Mouse (Mus musculus): Measurements from ENCODE around the gene Rab28.

Rab28 gene

DNA sequence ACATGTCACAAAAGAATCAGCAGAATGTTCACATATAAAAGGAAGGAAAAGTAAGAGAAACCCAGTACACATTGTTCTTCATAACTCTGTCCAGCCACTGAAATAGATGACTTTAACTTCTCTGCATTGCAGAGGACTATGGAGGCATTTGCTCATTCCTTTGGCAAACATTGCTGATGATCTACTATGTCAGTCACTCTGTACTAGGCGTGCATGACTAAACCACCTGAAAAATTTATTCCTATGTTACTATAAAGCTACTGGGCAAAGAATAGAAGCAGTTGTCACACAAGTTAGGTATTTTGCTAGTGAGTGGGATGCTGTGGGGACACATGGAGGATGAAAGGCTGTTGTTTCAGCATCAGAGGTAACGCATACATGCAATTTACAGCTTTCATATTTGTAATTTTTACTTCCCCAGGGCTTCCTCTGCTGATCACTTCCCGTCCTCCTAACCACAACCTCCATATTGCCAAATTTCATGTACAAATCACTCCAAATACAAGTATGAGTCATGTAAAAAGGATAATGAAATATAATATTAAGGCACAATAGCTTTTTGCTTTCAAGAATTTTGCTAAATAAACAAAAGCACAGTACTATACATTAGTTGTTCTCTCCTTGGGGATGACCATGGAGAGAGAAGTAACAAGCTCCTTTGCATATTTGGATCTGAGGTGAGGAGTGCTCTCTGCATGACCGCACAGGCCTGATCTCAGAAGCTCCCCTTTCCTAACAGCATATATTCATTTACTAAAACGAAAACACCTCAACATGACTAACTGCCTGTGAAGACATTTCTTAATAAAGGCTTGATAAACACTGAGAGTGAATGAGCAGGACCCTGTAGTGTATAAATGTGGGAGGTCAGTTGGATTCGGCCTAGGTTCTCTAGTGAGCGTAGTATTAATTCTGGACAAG lies 80.5 kb downstream of the Rab28 start:
- DNase-seq (ENCODE audit: low read depth in 1 of 2, low spot score in 2 of 2), result no peak

DNA sequence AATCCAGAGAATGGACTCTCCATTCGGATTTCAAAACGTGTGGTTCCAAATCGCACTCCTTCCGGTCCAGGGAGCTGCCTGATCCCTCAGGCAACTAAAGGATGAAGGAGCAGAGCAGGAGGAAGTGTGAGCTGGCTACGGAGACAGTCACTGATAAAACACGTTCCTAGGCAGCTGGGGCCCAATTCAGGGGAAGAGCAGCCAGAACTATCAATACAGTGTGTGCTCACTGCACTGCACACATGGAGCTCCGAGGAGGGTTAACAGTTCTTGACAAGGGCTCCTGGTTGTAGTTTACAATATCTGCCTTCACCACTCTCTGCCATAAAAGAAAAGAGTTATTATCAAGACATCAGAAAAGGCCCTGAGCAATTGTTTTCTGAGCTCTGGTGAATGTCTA lies 82.4 kb downstream of the Rab28 start:
- DNase-seq (ENCODE audit: low read depth in 1 of 2, low spot score in 2 of 2), result no peak

DNA sequence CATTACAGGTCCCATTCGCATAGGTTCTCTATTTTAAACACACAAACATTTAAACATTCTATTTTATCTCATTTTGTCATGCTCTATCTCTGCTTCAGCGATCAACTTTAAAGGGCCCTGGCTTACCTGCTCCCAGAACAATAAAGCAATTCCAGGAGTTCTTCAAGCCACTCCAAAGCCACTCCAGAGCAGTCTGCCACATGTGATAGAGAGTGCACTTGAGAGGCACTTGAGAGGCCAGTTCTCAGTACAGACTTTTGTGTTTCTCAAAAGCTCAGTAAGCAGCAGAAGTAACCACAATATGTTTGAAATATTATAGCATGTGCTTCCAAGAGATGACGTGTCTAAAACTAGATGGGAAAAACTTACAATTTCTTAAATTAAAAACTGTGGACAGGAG lies 86.2 kb downstream of the Rab28 start:
- DNase-seq (ENCODE audit: low read depth in 1 of 2, low spot score in 2 of 2), result no peak

DNA sequence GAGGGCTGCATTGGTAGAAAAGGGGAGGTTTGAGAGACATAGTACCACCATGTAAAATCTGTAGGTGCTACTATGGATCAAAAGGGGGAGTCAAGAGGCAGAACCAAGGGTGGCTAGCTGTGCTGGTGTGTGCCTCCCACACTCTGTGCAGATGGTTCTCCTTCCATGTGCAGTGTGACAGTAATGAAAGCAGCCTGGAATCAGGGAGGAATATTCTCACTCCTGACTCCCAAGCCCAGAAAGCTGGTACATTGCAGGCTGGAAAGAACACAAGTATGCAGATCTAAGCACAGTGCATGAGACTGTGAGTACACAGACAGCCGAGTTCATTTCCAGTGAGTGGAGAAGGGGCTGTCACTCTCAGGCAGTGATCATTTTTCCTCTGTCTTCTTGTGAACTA lies 89.0 kb downstream of the Rab28 start:
- DNase-seq (ENCODE audit: low read depth in 1 of 2, low spot score in 2 of 2), result no peak

DNA sequence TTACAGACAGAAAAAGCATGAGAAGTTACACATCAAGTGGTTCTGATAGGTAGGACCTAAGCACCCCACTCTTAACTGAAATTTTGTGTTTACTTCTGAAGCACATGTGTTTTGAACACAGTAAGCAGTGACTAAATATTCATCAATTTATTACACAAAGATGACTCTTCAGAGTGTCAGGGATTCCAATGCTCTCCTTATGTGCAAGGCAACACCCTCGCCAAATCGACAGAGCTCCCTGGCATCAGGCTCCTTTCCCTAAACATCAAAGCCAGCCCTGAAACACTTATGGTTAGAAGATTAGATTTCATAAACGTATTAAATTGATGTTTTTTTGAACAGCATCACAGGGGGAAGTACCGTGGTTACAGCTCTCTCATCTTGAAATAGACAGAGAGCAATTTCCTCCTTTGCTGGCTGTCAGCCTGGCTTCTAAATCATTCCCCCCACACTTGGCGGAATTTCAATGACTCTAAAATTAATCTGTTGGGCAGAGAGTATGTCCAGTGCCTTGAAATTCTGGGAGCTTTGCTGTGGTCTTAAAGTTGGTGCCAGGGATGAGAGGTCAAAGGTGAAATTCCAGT lies 97.4 kb downstream of the Rab28 start:
- DNase-seq (ENCODE audit: low read depth in 1 of 2, low spot score in 2 of 2), result no peak

DNA sequence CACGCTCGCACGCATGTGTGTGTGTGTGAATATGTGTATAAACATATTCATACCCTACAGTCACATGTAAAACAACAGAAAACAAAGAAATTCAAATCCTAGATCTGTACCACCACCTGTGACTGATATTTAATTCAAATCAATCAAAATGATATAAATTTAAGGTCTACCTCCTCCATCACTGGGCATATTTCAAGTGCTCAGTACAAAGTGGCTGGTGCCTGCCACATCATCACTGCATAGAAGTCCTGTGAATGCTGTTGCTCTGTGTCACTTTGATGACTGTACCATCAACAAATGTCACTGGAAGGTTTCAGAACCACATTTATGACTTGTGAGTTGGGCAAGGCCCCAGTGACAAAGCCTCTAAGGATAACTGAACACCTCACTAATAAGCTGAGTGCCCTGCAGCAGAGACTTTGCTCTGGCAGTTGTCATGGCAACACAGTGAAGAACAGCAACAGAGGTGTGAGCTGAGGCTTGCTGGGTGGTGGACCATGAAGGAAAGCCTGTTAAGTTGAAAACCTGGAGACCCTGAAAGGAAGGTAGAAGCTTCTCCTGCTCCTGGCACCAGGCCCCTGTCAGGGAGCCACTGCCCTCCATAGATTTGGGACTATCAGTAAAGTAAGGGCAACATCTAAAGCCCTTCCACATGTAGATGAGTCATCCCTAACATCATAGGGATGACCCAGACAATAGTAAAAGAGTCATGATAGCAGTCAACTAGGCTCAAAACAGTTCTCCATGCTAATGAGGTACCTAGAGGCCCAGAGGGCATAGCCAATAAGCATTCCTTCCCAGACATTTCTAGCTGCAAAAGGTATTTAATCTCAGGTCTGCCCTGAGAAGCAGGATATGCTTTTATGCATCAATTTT lies 111.5 kb downstream of the Rab28 start:
- no peak for DNase-seq (ENCODE audit: low read depth in 1 of 2, low spot score in 2 of 2)

DNA sequence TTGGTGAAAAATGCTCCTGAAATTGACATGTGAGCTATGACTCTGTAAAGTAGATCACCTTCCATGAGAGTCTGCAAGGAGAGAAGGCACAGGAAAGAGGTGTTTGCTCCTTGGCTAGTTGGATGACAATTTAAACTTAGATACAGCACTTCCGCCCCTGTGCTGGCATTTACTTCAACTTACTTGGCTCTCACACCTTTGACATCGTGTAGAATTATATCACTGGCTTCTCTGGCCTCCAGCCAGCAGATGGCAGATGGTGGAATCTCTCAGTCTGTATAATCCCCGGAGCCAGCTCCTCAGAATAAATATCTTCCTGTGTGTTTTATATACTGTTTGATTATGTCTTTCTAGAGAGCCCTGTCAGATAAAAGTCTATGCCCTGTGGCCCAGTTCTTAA lies 112.8 kb downstream of the Rab28 start:
- no peak for DNase-seq (ENCODE audit: low read depth in 1 of 2, low spot score in 2 of 2)

DNA sequence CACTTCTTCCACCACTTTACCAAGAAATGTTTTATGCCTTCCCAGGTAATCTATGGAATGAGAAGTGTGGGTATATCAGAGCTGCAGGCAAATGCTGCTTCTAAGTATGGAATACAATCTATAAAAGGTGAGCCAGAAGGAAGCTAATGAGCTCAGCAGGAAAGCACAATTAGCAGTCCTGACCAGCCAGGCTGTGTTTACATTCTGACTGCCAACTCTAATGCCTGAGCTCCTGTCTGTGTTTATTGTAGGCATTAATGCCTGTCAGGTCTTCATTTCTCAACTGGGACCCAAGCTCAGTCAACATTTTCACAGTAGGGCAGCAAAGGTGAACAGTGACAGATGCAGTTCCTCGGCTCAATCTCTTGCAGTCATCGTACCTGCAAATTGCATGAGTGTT lies 129.9 kb downstream of the Rab28 start:
- no peak for DNase-seq (ENCODE audit: low read depth in 1 of 2, low spot score in 2 of 2)
